Mouse (Mus musculus) forebrain, postnatal 0 days (tissue): Measurements from ENCODE around the gene Sncb. TPM values are rescaled to one million over a fixed set of nuclear protein-coding genes. Genes with fewer than 3 reads are reported as not detected.
A peak's percentile ranks its signal among the peaks of the same experiment; 100 is the strongest.

Experiments used
- ATAC-seq: fragments of 200-750 bp; cut with Nextera tagmentation; 2 replicates; pipeline ENCODE4 v1.8.0; 2017; ENCODE audit warnings: mild to moderate bottlenecking, moderate library complexity
- DNase-seq: peaks from one replicate; pipeline ENCODE4 v3.0.0-alpha.2; 2015
- H3K27ac ChIP-seq: fragments of 300-500 bp; sonication (generic); 2 replicates; pipeline ENCODE4 v1.5.1; 2014; ENCODE audit warnings: low read depth, mild to moderate bottlenecking, antibody characterized with exemption, low read length, moderate library complexity, mixed read lengths
- H3K27me3 ChIP-seq: fragments of 300-500 bp; sonication (generic); 2 replicates; pipeline ENCODE4 v1.6.1; 2014; ENCODE audit warnings: mild to moderate bottlenecking, low read length, mixed read lengths; ENCODE audit not compliant: insufficient read depth
- H3K36me3 ChIP-seq: fragments of 300-500 bp; sonication (generic); 2 replicates; pipeline ENCODE4 v1.6.1; 2014; ENCODE audit warnings: mild to moderate bottlenecking, moderate library complexity; ENCODE audit not compliant: insufficient read depth
- H3K4me1 ChIP-seq: fragments of 300-500 bp; sonication (generic); 2 replicates; pipeline ENCODE4 v1.6.1; 2014; ENCODE audit warnings: antibody characterized with exemption; ENCODE audit not compliant: insufficient read depth
- H3K4me2 ChIP-seq: fragments of 300-500 bp; sonication (generic); 2 replicates; pipeline ENCODE4 v1.6.1; 2014; ENCODE audit warnings: low read depth, mild to moderate bottlenecking, moderate library complexity
- H3K4me3 ChIP-seq: fragments of 300-500 bp; sonication (generic); 2 replicates; pipeline ENCODE4 v1.5.1; 2014; ENCODE audit warnings: low read depth, low read length, mixed read lengths
- H3K9ac ChIP-seq: fragments of 300-500 bp; sonication (generic); 2 replicates; pipeline ENCODE4 v1.6.1; 2014; ENCODE audit warnings: mild to moderate bottlenecking
- H3K9me3 ChIP-seq: fragments of 300-500 bp; sonication (generic); 2 replicates; pipeline ENCODE4 v1.6.1; 2016; ENCODE audit warnings: low read length
- CTCF ChIP-seq: sonication (generic); IDR thresholded peaks from 2 replicates; pipeline ENCODE4 v1.5.1; 2016; ENCODE audit warnings: antibody characterized with exemption, control low read depth, low read depth
- WGBS: fragments of 180-500 bp; shearing (Covaris S2); extraction: QIAGEN DNeasy Blood & Tissue Kit; methylation state at CpG from one replicate; pipeline ENCODE4 v1.1.7; 2014; 5-methylcytosine and 5-hydroxymethylcytosine counted together
- polyA plus RNA-seq: library from polyadenylated mRNA; unstranded; fragments of >200 nt; fragmentation: Nextera tagmentation; extraction: Ambion mirVana; gene quantifications from 2 replicates; pipeline ENCODE4 v1.2.1, GENCODE M21; 2015
- total RNA-seq: library from RNA; depleted of rRNA; stranded (reverse); fragments of >200 nt; gene quantifications from 2 replicates; pipeline ENCODE4 v1.2.3, GENCODE M21; 2014

Gene Sncb
- total and polyA plus RNA-seq, 2 experiments from 2014 or later, result 38.1 to 137 TPM

DNA sequence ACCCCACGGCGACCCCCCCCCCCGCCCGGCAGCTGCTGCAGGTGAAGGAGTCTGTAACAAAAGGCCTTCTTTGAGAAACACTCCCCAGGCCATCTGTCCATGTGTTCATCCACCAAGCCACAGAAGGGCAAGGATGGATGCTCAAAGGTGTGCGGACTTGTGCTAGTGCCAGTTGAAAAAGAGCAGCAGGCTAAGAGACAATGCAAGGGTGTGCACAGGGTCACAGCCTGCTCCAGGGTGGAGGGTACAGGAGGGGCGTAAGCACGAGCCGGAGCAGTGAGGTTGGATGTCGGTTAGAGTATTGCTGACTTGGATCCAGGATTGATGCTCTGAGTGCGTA lies 17.7 kb downstream of the Sncb start:
- Histone ChIP-seq H3K4me1 (peaks cover 39% of the 10 kb centered on the region), H3K9me3 (no peaks in the 10 kb centered on the region), H3K4me3 (peak overlapping the region; percentile 82), H3K27me3 (no peaks in the 10 kb centered on the region), H3K36me3 (no peaks in the 10 kb centered on the region; the same call in 1 of the 2 replicates), H3K4me2 (peak overlapping the region; percentile 81), H3K9ac (peak overlapping the region; percentile 82), H3K27ac (peak overlapping the region; percentile 91)
- DNase-seq (no peak), ATAC-seq (peak; percentile 10)
- TF ChIP-seq CTCF, result no peak
- WGBS, result 29% methylated on average over 10 of the region's 10 CpGs

DNA sequence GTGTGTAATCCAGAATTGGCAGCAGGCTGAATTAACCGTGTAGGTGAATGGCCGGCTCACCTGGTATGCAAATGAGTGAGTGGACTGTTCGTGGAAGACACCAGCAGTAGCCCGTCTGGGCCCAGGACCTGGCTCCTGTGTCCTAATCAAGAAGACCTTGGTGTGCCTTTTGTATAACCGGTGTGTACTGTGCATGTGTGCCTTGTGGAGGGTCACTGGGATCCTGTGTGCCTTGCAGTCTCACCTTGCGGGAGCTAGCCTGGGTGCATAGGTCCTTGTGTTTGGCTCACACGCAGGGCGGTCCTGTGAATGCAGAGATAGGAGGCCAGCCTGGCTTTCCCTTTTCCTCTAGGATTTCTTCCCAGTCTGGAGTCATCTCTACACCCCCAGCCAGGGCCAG lies 18.2 kb downstream of the Sncb start:
- H3K9ac ChIP-seq, result peak overlapping the region; percentile 82
- H3K27me3 ChIP-seq, result no peaks in the 10 kb centered on the region
- H3K4me3 ChIP-seq, result peak overlapping the region; percentile 82
- H3K4me1 ChIP-seq, result peaks cover 35% of the 10 kb centered on the region
- H3K27ac ChIP-seq, result no peak overlapping the region
- H3K9me3 ChIP-seq, result no peaks in the 10 kb centered on the region
- no peaks in the 10 kb centered on the region; the same call in 1 of the 2 replicates for H3K36me3 ChIP-seq
- ATAC-seq, result no peak
- DNase-seq, result no peak
- H3K4me2 ChIP-seq, result peak overlapping the region; percentile 81
- WGBS, result 80% methylated on average over 8 of the region's 8 CpGs
- TF ChIP-seq CTCF, result no peak

DNA sequence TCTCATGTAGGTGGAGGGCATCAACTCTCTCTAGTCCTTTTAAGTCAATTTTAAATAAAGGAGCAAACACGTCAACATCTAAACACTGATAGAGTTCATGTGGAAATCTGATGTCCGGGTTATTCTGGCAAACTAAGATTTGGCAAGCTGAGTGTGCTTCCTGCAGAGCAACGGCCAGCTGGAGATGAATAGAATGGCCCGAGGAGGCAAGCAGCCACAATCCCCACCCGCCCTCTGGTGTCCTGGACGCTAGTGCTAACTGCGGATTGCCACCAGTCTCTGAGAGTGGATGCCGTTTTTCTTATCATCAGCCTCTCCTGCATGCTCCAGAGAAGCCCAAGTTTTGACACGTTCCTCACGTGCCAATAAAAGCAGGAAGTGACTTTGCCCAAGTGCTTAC lies 19.5 kb downstream of the Sncb start:
- TF ChIP-seq CTCF, result no peak
- ATAC-seq (no peak), DNase-seq (no peak)
- 21% methylated on average over 10 of the region's 10 CpGs for WGBS
- peaks cover 25% of the 10 kb centered on the region for H3K4me1 ChIP-seq
- H3K27ac ChIP-seq, result no peak overlapping the region
- peak overlapping the region; percentile 81 for H3K4me2 ChIP-seq
- 0 out of 2 replicates have a peak overlapping the region, but pooled peaks have one; percentile 5 for H3K4me3 ChIP-seq
- H3K9me3 ChIP-seq, result no peaks in the 10 kb centered on the region
- no peak overlapping the region for H3K9ac ChIP-seq
- H3K27me3 ChIP-seq, result no peaks in the 10 kb centered on the region
- peaks cover 2% of the 10 kb centered on the region for H3K36me3 ChIP-seq

DNA sequence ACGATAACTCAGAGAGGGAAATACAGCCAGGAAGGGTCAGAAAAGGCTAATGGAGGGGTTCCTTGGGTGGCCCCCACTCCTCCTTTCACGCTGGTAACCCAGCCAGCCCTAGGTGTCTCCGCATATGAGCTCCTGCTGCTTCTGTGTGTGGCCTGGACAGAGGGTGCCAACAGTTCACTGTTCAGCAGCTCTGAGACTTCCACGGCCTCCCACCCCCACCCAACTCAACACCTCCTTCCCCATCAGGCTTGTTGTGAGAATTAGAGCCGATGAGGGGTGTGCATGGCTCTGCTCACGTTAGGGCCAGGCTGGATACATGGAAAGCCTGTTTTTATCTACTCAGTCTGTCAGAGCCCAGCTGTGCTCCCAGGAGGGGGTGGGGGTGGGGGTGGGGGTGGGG lies 20.3 kb downstream of the Sncb start:
- Histone ChIP-seq H3K27me3 (no peaks in the 10 kb centered on the region), H3K9me3 (no peaks in the 10 kb centered on the region), H3K27ac (no peak overlapping the region), H3K9ac (no peak overlapping the region), H3K36me3 (peaks cover 9% of the 10 kb centered on the region), H3K4me3 (no peak overlapping the region), H3K4me1 (peaks cover 20% of the 10 kb centered on the region), H3K4me2 (peak overlapping the region; percentile 81)
- no peak for ATAC-seq
- DNase-seq, result no peak
- TF ChIP-seq CTCF, result no peak
- 35% methylated on average over 6 of the region's 6 CpGs for WGBS

DNA sequence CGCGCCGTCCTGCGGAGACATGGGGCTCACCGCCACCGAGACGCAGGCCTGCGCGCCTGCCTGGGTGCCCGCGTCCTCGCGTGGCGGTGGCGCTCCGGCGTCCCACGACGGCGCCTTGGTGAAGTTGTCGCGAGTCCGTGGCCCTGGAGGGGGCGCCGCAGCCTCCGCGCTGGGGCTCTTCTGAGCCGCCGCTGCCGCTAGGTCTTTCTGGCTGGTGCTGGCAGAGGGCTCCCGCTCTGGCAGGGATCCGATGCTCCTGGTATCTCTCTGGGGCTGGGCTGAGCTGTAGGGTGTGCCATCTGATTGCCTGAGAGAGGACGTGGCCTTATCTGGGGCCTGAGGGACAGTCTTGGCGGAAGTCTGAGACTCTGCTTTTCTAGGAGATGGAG lies 28.2 kb downstream of the Sncb start:
- Histone ChIP-seq H3K27me3 (no peaks in the 10 kb centered on the region; the same call in 1 of the 2 replicates), H3K4me1 (no peaks in the 10 kb centered on the region), H3K27ac (no peak overlapping the region), H3K36me3 (peaks cover 72% of the 10 kb centered on the region), H3K9ac (no peak overlapping the region), H3K9me3 (no peaks in the 10 kb centered on the region), H3K4me2 (peak overlapping the region; percentile 26), H3K4me3 (no peak overlapping the region)
- peak; percentile 41; the same call in 1 of the 2 replicates for TF ChIP-seq CTCF
- ATAC-seq, result peak; percentile 32
- DNase-seq, result peak; percentile 58
- WGBS, result 13% methylated on average over 19 of the region's 34 CpGs

DNA sequence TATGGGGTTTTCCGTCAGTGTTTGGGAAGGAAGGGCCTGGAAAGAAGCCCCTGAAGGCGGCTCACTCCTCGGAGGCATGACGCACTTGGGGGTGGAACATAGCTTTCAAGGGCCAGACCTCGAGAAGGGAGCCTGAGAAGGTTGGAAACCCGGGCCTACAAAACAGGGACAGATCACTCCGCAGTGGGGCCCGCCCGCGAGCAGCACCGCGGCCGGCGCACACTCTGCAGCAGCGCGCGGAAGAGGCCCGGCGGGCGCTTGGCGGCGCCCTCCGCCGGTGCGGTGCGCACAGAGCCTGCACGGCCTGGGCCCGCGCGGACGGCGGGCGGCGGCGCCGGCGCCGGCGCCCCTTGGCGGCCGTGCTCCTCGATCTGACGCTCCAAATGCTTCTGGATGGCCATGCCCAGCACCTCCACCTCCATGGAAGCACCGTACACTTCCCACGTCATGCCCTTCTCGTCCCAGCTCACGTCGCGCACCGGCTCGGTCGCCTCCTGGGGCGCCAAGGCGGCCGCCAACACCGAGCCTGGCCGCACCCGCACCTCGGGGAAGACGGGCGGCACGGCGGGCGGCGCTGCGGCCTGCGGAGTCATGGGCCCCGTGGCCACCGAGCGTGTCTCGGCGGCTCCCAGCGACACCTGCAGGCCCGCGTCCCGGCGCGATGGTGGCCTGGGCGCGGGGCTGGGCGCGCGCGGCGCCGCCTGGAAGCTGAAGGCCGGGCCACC lies 28.7 kb downstream of the Sncb start:
- H3K9me3 ChIP-seq, result no peaks in the 10 kb centered on the region
- peaks cover 72% of the 10 kb centered on the region for H3K36me3 ChIP-seq
- H3K4me3 ChIP-seq, result no peak overlapping the region
- H3K4me1 ChIP-seq, result no peaks in the 10 kb centered on the region
- no peak overlapping the region for H3K27ac ChIP-seq
- peak; percentile 70 for ATAC-seq
- DNase-seq, result peak; percentile 59
- H3K27me3 ChIP-seq, result no peaks in the 10 kb centered on the region; the same call in 1 of the 2 replicates
- WGBS, result 4% methylated on average over 85 of the region's 87 CpGs
- no peak for TF ChIP-seq CTCF
- H3K4me2 ChIP-seq, result peak overlapping the region; percentile 26
- H3K9ac ChIP-seq, result peak overlapping the region; percentile 37; the same call in 1 of the 2 replicates

DNA sequence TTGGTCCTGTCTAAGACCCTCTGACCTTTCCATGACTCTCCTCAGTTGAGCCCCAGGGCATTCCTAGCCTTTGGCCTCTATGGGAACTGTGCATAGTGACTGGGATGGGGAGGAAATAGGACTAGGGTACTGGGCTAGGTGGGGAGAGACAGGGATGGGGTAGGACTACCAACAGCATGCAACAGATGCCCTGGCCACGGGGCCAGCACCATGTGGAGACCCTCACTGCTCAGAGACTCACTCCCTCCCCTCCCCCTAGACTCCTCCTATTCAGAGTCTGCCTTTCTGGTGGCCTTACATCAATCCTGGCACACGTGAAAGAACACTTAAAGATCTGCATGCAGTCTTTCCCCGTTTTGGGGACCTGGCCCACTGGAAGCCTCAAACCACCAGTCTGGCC lies 29.5 kb downstream of the Sncb start:
- Histone ChIP-seq H3K4me1 (no peaks in the 10 kb centered on the region), H3K27me3 (no peaks in the 10 kb centered on the region; the same call in 1 of the 2 replicates), H3K36me3 (peaks cover 71% of the 10 kb centered on the region), H3K4me3 (no peak overlapping the region), H3K27ac (no peak overlapping the region), H3K9ac (no peak overlapping the region), H3K4me2 (no peak overlapping the region), H3K9me3 (no peaks in the 10 kb centered on the region)
- no peak for DNase-seq
- 48% methylated on average over 3 of the region's 3 CpGs for WGBS
- no peak for ATAC-seq
- no peak for TF ChIP-seq CTCF
